Mouse (Mus musculus): ENCODE data around the gene Zranb2. TPM values are rescaled to one million over a fixed set of nuclear protein-coding genes. Genes with fewer than 3 reads are reported as not detected.

The Zranb2 gene
- polyA plus RNA-seq, 1 experiment from 2014 or later: 116 TPM

- no peak overlapping the region for H3K27ac ChIP-seq (replicated peaks)
- H3K4me3 ChIP-seq: no peak overlapping the region
- no peak for DNase-seq (ENCODE audit: low spot score)
- peaks cover 55% of the 10 kb centered on the region for H3K27me3 ChIP-seq (replicated peaks; ENCODE audit: low read depth, poor library complexity, severe bottlenecking)
- WGBS: 10% methylated on average over 2 of the region's 2 CpGs
- H3K9me3 ChIP-seq: no peaks in the 10 kb centered on the region
- no peaks in the 10 kb centered on the region for H3K36me3 ChIP-seq (replicated peaks)
- peaks cover 14% of the 10 kb centered on the region for H3K4me1 ChIP-seq
These were observed 31.2 kb downstream of the Zranb2 start for GRCm38 (mm10) chr3:157565196-157565595.

DNA sequence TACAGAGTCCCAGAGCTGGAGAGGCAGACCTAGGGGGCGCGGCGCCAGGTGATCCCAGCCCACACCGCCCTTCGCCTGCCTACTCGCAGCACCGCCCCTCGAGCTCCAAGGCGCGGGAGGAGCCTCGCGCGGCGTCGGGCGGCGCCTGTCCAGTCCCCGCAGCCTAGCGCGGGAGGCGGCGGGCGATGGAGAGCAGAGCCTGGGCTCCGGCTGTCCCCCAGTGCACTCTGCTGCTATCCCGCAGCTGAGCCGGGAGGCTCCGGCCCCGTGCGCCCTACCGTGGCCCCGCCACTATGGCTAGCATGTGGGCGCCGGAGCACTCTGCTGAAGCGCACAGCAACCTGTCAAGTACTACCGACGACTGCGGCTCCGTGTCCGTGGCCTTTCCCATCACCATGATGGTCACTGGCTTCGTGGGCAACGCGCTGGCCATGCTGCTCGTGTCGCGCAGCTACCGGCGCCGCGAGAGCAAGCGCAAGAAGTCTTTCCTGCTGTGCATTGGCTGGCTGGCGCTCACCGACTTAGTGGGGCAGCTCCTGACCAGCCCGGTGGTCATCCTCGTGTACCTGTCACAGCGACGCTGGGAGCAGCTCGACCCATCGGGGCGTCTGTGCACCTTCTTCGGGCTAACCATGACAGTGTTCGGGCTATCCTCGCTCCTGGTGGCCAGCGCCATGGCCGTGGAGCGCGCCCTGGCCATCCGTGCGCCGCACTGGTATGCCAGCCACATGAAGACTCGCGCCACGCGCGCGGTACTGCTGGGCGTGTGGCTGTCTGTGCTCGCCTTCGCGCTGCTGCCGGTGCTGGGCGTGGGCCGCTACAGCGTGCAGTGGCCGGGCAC is 33.0 kb downstream of the Zranb2 start, which contains the start of gene Ptger3:
Gene Ptger3 (plus strand): TSS at position 168 of the 841 bp plus-strand sequence.
- H3K4me3 ChIP-seq: peak within 1 kb of the TSS; percentile 63
- no peak within 1 kb of the TSS; the same call in 1 of the 2 replicates for H3K27ac ChIP-seq (replicated peaks)
- no peaks in the 10 kb centered on the region for H3K36me3 ChIP-seq (replicated peaks)
- peak; percentile 70 for DNase-seq (ENCODE audit: low spot score)
- H3K4me1 ChIP-seq: peaks cover 14% of the 10 kb centered on the region
- peaks cover 64% of the 10 kb centered on the region for H3K27me3 ChIP-seq (replicated peaks; ENCODE audit: low read depth, poor library complexity, severe bottlenecking)
- 2% methylated on average over 84 of the region's 84 CpGs for WGBS
- no peaks in the 10 kb centered on the region for H3K9me3 ChIP-seq

GRCm38 (mm10) chr3:157567566-157568132 is 33.7 kb downstream of the Zranb2 start:
- Histone ChIP-seq H3K27ac (replicated peaks) (no peak overlapping the region; the same call in 1 of the 2 replicates), H3K27me3 (replicated peaks; ENCODE audit: low read depth, poor library complexity, severe bottlenecking) (peaks cover 64% of the 10 kb centered on the region), H3K4me1 (peaks cover 14% of the 10 kb centered on the region), H3K4me3 (peak overlapping the region; percentile 63), H3K9me3 (no peaks in the 10 kb centered on the region), H3K36me3 (replicated peaks) (no peaks in the 10 kb centered on the region)
- peak; percentile 56 for DNase-seq (ENCODE audit: low spot score)
- 6% methylated on average over 34 of the region's 34 CpGs for WGBS

GRCm38 (mm10) chr3:157572011-157572410 is 38.1 kb downstream of the Zranb2 start:
- WGBS: 80% methylated on average over 6 of the region's 6 CpGs

GRCm38 (mm10) chr3:157575441-157576342 is 41.7 kb downstream of the Zranb2 start:
- H3K27me3 ChIP-seq (replicated peaks; ENCODE audit: low read depth, poor library complexity, severe bottlenecking): peaks cover 4% of the 10 kb centered on the region
- no peak for DNase-seq (ENCODE audit: low spot score)
- H3K27ac ChIP-seq (replicated peaks): no peak overlapping the region
- H3K9me3 ChIP-seq: no peaks in the 10 kb centered on the region
- 84% methylated on average over 9 of the region's 9 CpGs for WGBS
- H3K36me3 ChIP-seq (replicated peaks): no peaks in the 10 kb centered on the region
- no peak overlapping the region for H3K4me3 ChIP-seq
- 0 out of 2 replicates have a peak, but pooled peaks cover 3% of the 10 kb centered on the region for H3K4me1 ChIP-seq

More at GRCm38 (mm10) chr3:157572011-157572410, 38.1 kb downstream of the Zranb2 start:
- Histone ChIP-seq H3K27ac (replicated peaks) (no peak overlapping the region), H3K27me3 (replicated peaks; ENCODE audit: low read depth, poor library complexity, severe bottlenecking) (peaks cover 40% of the 10 kb centered on the region), H3K36me3 (replicated peaks) (no peaks in the 10 kb centered on the region), H3K4me1 (peaks cover 9% of the 10 kb centered on the region), H3K4me3 (no peak overlapping the region), H3K9me3 (no peaks in the 10 kb centered on the region)
- no peak for DNase-seq (ENCODE audit: low spot score)

DNA sequence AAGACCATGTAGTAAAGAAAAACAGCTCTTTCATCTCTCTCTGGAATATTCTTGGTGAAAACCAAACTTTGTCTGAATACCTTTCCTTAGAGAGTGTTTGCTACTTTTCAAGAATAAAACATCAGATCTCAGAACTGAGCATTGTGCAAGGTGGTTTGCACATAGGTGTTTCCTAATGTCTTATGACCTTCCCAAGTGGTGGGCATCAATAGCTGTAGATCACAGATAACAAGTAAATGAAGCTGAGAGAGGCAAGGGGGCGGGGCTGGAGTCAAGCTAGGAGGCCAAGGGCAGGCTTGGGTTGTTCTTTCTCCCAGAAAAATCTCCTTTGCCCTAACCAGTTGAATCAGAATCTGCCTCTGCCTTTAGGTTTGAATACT is 42.4 kb downstream of the Zranb2 start:
- WGBS: 80% methylated on average over 1 of the region's 1 CpGs

DNA sequence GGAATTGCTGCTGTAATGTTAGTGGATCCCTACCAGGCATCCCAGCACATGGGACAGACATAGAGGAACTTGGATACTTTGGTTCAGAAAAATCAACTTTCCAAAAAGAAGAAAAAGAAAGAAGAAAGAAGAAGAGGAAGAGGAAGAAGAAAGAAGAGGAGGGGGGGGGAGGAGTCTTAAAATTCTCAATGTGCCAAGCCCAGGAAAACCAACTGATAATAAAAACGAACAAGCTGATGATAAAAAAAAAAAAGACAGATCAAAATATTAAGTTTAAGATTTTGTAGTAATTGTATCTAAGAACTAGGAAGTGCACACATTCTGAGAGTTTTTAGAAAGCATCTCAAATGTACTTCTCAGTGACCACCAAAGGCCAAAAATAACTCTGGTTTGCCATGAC is 42.9 kb downstream of the Zranb2 start:
- H3K27me3 ChIP-seq (replicated peaks; ENCODE audit: low read depth, poor library complexity, severe bottlenecking): no peaks in the 10 kb centered on the region
- peaks cover 4% of the 10 kb centered on the region; the same call in 1 of the 2 replicates for H3K4me1 ChIP-seq
- 74% methylated on average over 1 of the region's 1 CpGs for WGBS

More for the DNA sequence above, 42.4 kb downstream of the Zranb2 start:
- Histone ChIP-seq H3K27ac (replicated peaks) (no peak overlapping the region), H3K36me3 (replicated peaks) (no peaks in the 10 kb centered on the region), H3K4me1 (0 out of 2 replicates have a peak, but pooled peaks cover 4% of the 10 kb centered on the region), H3K9me3 (no peaks in the 10 kb centered on the region), H3K27me3 (replicated peaks; ENCODE audit: low read depth, poor library complexity, severe bottlenecking) (no peaks in the 10 kb centered on the region), H3K4me3 (no peak overlapping the region)
- DNase-seq (ENCODE audit: low spot score): no peak

GRCm38 (mm10) chr3:157578469-157579170 is 44.7 kb downstream of the Zranb2 start:
- Histone ChIP-seq H3K27ac (replicated peaks) (no peak overlapping the region), H3K9me3 (no peaks in the 10 kb centered on the region), H3K4me3 (no peak overlapping the region), H3K27me3 (replicated peaks; ENCODE audit: low read depth, poor library complexity, severe bottlenecking) (no peaks in the 10 kb centered on the region), H3K4me1 (peaks cover 13% of the 10 kb centered on the region), H3K36me3 (replicated peaks) (no peaks in the 10 kb centered on the region)
- no peak for DNase-seq (ENCODE audit: low spot score)
- 86% methylated on average over 5 of the region's 5 CpGs for WGBS

More for the DNA sequence above, 42.9 kb downstream of the Zranb2 start:
- Histone ChIP-seq H3K27ac (replicated peaks) (no peak overlapping the region), H3K36me3 (replicated peaks) (no peaks in the 10 kb centered on the region), H3K9me3 (no peaks in the 10 kb centered on the region), H3K4me3 (no peak overlapping the region)
- DNase-seq (ENCODE audit: low spot score): no peak

DNA sequence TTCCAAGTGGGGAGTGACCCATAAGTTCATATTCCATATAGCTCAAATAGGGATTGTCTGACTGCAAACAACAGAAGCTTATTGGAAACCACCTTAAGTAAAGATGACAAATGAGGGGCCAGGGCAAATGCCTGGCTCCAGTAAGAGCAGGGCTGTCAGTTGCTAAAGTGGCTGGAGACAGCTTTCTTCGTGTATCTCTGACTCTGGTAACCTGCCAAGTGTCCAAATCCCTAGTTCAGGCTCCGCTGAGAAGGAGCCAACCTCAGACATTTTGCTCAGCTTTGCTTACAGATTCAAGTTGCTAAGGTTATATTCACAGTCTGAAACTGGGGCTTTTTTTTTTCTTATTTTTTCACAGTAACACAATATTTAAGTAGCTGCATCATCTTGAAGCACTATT is 45.4 kb downstream of the Zranb2 start:
- WGBS: 77% methylated on average over 2 of the region's 2 CpGs

GRCm38 (mm10) chr3:157580299-157580698 is 46.3 kb downstream of the Zranb2 start:
- Histone ChIP-seq H3K27ac (replicated peaks) (no peak overlapping the region), H3K9me3 (no peaks in the 10 kb centered on the region), H3K36me3 (replicated peaks) (no peaks in the 10 kb centered on the region), H3K4me3 (no peak overlapping the region), H3K4me1 (peaks cover 13% of the 10 kb centered on the region), H3K27me3 (replicated peaks; ENCODE audit: low read depth, poor library complexity, severe bottlenecking) (no peaks in the 10 kb centered on the region)
- DNase-seq (ENCODE audit: low spot score): no peak
- WGBS: 65% methylated on average over 4 of the region's 4 CpGs

More for the DNA sequence above, 45.4 kb downstream of the Zranb2 start:
- Histone ChIP-seq H3K4me3 (no peak overlapping the region), H3K27ac (replicated peaks) (no peak overlapping the region), H3K4me1 (peaks cover 13% of the 10 kb centered on the region), H3K27me3 (replicated peaks; ENCODE audit: low read depth, poor library complexity, severe bottlenecking) (no peaks in the 10 kb centered on the region), H3K36me3 (replicated peaks) (no peaks in the 10 kb centered on the region), H3K9me3 (no peaks in the 10 kb centered on the region)
- no peak for DNase-seq (ENCODE audit: low spot score)

DNA sequence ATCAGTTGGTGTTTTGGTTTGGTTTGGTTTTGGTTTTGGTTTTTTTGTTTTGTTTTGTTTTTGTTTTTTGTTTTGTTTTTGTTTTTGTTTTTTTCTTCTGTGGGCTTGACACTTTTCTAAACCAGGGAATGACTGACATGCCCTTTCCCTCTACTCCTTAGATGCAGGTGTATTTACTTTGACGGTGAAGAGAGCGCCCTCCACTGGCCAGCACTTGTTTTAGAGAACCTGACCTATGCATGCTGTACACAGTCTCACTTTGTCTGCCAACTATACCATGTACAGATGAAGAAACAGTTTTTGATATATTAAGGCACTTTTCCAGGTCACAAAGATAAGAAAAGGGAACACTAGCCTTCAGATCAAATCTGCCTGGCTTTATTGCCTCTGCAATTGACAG is 47.8 kb downstream of the Zranb2 start:
- H3K4me3 ChIP-seq: no peak overlapping the region
- 18% methylated on average over 2 of the region's 2 CpGs for WGBS
- no peaks in the 10 kb centered on the region for H3K27me3 ChIP-seq (replicated peaks; ENCODE audit: low read depth, poor library complexity, severe bottlenecking)
- no peak for DNase-seq (ENCODE audit: low spot score)
- no peaks in the 10 kb centered on the region for H3K36me3 ChIP-seq (replicated peaks)
- peaks cover 13% of the 10 kb centered on the region for H3K4me1 ChIP-seq
- H3K27ac ChIP-seq (replicated peaks): no peak overlapping the region
- H3K9me3 ChIP-seq: no peaks in the 10 kb centered on the region

Data from embryonic facial prominence, embryonic 10.5 days (tissue).